Mouse (Mus musculus) layer of hippocampus, postnatal 25 days (tissue): Measurements from ENCODE around the gene Cdc34b. TPM values are rescaled to one million over a fixed set of nuclear protein-coding genes. Genes with fewer than 3 reads are reported as not detected.
A peak's percentile ranks its signal among the peaks of the same experiment; 100 is the strongest.
"Not testable (repeated sequence)": the region's sequence is repeated elsewhere in the genome, so short reads cannot be mapped to it uniquely, and the experiment has no call there.

Experiments used
- DNase-seq, 2 experiments: peaks; one replicate each; pipeline ENCODE4 v3.0.0; 2022; ENCODE audit warnings: mixed read lengths in 2 of 2, low spot score in 1 of 2; ENCODE audit errors: extremely low spot score in 1 of 2
- total RNA-seq, 2 experiments: library from RNA; stranded (reverse); gene quantifications; 2 replicates each; pipeline ENCODE4 v1.2.3; 2021

The Cdc34b gene
- total RNA-seq, result under 1 TPM in 1 of 2 experiments, not detected in 1; 0.22 TPM

DNA sequence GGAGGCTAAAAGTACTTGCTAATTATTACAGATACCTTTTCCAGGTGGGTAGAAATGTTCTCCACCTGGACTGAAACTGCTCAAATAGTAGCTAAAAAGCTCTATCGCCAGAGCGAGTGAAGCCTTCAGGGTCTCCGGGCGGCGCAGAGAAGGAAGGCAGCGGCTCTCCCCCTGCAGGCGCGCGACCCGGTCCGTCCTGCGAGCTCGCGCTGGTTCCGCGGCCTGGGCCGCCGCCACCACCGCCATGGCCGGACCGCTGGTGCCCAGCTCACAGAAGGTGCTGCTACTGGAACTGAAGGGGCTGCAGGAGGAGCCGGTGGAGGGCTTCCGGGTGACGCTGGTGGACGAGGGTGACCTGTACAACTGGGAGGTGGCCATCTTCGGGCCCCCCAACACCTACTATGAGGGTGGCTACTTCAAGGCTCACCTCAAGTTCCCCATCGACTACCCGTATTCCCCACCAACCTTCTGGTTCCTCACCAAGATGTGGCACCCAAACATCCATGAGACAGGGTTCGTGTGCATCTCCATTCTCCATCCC is at the start of gene Cdc34b:
Gene Cdc34b, plus strand, starts transcription at position 51 of the 541 bp plus-strand sequence.
- no peak for DNase-seq

DNA sequence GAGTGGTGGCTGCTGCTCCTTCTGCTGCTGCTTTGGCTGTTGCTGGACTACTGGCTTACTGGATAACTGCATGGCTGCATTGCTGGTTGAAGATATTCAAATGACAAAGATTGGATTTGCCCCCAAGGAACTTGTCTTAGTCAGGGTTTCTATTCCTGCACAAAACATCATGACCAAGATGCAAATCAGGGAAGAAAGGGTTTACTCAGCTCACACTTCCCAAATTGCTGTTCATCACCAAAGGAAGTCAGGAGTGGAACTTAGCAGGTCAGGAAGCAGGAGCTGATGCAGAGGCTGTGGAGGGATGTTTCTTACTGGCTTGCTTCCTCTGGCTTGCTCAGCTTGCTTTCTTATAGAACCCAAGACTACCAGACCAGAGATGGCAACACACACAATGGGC is 49.1 kb upstream of the Cdc34b start:
- not testable (repeated sequence) for DNase-seq

DNA sequence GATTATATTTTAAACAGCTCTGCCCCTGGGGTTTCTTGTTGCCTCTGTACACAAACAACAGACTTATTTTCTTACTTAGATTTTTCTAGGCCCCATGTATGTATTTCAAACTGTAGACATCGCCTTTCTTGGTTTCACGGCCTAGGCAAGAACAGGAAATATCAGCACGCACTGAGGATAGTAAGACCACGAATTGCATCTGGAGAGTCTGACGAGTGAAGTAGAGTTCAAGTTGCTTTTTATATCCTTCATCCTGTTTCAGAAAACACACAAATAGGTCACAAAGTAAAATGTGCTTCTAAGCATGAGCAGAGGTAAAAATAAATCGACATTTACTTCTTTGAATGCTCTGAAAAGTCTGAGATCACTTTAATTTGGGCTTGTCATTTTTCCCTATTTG is 46.1 kb upstream of the Cdc34b start:
- no peak for DNase-seq

DNA sequence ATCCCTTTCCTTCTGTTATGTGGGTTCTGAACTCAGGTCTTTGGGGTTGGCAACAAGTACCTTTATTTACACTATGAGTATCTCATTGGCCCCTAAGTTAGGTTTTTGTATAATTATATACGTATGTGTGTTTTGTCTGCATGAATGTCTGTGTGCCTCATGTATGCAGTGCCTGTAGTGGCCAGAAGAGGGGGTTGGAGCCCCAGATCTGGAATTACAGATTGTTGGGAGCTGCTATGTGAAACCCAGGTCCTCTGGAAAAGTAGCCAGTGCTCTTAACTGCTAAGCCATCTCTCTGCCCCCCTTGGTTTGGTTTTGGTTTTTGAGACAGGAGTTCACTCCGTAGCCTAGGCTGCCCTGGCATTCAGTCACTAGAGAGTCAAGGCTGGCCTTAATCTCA is 44.4 kb upstream of the Cdc34b start:
- DNase-seq, result no peak

DNA sequence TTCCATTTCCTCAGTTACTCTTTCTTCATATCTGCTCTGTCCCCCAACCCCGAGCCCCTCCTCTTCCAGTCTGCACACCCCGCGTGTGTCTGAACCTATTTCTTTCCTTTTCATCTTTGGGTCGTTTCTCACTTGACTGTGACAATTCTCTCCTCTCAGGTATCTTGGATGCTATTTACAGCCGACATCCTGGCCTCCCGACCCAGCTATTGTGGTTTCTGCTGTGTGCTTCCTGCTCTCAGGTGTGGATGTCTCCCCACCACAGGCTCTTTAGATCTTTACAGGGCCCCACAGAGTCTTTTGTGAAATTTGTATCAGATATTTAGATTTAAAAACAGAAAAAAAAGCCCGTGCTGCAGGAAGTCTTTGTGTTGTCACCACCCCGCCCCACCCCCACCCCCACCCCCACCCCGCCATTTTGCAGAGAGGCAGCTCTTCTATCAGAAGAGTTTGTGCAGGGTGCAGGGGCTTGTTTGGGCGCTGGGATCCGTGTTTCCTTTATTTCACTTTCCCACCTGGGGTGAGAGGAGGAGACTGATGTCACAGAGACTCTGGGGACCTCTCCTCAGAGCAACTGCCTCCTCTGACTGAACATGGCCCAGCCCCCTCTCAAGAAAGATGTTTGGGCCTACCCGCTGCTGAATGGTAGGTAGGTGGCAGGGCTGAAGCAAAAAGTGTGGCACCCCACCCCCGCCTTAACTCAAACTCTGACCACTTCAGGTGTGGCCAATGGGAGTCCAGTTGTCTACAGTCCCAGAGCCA is 43.7 kb upstream of the Cdc34b start:
- no peak for DNase-seq

DNA sequence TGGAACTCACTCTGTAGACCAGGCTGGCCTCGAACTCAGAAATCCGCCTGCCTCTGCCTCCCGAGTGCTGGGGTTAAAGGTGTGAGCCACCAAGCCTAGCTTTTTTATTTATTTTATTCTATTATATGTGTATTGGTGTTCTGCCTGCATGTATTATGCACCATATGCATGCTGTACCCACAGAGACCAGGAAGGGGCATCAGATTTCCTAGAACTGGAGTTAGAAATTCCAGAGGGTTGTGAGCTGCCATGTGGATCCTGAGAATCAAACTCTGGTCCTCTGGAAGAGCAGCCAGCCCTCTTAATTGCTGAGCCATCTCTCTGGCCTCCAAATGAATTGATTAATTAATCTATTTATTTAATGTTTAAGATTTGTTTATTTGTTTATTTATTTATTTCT is 42.2 kb upstream of the Cdc34b start:
- DNase-seq, result no peak

DNA sequence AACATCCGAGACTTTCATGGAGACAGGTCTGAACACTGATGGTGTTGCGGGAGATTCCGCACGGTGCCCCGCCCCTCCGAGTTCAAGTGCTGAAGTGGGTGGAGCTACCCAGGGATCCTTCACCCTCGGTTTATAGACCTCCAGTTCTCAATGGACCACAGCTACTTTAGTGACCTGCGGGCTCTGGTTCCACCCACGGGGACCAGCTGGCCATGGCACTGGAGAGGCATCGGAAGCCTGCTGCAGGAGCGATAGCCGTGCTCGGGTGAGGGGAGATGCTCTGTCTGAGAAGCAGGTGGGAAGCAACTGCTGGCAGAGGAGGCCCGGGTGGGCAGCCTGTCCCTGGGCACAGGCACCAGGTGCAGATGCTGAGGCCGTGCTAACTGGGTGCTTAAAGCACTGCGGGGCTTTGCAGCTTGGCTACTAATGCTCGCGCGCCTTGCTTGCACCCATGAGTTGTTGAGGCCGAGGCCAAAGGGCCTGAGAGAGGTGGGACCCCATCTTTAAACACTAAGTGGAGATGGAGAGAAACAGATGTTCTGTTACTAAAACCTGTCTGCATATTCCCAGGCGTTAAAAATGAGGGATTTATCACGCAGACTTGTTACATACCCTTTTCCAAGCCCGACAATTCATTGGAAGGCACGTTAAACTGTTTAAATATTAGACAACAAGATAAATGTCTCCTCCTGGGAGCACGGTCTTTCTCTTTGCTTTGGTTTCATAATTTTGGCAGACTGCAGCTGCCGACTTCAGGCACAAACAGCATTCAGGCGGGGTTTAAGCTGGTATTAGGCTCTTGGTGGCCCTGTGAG is 40.0 kb upstream of the Cdc34b start:
- no peak for DNase-seq

DNA sequence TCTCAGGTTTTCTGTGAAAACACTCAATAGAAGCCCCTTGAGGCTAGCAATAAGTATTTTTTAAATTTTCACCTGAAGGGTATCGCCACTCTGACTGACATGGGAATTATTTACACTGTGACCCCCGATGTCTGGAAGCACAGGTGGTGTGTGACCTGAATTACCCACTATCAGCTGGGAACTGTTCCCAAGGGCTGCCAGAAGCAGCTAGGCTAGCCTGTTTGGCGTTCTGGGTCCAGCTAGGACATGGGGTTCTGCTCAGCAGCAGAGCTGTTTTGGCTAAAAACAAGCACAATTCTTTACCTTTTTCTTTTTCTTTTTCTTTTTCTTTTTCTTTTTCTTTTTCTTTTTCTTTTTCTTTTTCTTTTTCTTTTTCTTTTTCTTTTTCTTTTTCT is 39.4 kb upstream of the Cdc34b start:
- DNase-seq, result no peak

DNA sequence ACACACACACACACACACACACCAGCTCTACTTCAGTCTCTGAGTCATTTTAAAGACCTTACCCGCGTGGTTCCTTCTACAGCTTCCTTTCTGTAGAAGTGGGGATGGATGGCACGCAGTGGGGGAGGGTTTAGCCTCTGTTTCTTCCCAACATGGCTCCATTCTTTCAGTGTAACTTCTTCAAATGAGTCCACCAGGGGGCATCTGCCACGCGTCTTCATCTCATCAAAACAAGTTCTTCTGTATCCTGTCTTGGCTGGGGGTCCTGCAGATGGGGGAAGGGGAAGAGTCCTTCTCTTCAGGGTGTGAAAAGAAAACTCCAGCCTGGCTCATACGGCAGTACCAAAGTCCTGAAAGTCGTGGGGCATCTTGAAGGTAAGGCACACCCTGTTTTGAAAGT is 37.6 kb upstream of the Cdc34b start:
- DNase-seq, result no peak

DNA sequence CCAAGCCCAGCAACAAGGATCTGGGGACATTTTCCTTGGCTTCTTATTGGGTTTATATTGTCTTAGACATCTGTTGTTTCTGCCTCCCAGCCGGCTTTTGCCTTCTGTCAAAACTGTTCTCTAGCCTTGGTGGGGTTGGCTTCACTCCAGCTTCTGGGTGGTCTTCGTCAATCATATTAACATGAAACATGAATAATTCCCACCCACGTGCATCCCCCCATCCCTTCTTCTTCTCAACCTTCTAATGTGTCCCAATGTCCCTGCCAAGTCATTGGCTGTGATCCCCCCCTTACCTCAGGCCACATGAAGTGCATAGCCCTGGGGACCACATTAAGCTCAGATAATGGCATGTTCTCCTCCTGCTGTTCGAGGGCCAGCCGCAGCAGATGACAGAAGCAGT is 37.1 kb upstream of the Cdc34b start, which contains the start of gene Gm11541:
Gene Gm11541, minus strand, starts transcription at position 28 of the 400 bp plus-strand sequence.
- DNase-seq, result no peak

DNA sequence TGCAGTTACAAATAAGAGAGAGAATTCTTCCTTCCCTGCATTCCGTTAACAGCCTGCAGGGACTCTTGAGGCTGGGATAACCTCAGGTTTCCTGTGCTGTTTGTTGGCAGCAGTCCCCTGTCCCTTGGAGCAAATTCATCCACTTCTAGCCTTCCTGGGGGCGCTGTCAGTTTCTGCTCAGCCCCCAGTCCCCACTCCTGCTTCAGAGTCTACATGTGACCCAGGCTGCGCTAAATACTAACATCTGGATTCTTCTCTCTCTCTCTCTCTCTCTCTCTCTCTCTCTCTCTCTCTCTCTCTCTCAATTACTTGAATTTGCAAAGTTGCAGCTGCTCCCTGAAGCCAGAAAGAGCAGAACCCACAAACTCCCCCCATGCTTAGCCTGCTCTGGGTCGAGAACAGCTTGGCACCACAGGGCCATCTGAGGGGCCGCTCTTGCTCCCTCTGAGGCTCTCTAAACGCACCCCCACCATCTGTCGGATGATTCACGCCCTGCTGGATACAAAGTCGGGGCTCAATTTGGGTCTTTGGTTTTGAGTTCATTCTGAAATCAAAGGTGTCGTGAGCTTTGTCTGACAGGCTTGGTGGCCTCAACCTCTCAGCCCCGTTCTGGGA is 28.2 kb upstream of the Cdc34b start:
- DNase-seq, result no peak

DNA sequence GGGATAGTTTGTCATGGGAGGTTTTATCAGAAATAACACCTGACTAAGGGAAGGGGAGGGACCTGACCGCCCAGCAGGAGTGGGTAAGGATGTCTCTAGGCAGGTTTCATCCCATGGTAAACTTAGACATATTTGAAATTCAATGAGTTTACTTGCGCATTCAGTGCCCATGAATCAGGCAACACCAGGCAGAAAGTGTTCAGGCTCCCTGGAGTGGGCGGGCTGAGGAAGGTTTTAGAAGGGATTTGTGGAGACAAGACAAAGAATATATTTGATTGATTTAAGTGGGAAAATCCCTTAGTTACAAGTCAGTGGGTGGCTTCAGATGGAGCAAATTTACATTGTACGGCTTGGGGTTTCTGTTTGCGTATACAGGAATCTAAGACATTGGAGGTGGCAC is 26.0 kb upstream of the Cdc34b start:
- DNase-seq, result no peak

DNA sequence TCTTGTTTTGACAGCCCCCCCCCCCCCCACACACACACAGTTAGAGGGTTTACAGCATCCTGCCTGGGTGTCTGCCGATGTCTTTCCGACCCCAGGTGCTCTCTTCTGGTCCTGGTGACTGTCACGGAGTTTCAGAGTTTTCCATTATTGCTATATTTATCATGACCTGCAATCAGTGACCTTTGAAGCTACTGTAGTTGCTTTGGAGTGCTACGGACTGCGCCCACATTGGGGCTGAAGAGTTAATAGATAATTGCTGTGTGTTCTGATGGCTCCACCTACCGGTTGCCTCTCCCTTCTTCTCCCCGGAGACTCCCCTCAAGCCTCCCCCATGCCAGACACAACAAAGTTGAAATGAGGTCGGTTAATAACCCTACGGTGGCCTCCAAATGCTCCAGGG is 24.8 kb upstream of the Cdc34b start:
- DNase-seq, result peak in 1 of 2 experiments; percentile 20

DNA sequence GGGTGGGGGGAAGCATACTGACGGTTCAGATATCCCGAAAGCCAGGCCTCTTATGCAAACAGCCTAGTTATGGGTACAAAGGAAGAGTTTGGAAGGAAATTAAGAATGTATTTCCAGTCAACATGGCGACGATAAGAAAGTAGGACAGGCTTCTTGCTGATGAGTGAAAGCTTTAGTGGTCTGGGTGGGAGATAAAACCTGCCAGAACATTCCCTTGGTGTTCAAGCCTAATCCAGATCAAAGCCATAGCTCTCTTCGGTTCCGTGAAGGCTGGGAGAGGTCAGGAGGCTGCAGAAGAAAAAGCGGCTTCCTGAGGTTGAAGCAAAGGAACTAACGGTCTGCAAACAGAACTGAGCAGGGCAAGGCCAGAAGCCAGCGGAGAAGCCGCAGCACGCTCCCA is 24.3 kb upstream of the Cdc34b start:
- no peak for DNase-seq

DNA sequence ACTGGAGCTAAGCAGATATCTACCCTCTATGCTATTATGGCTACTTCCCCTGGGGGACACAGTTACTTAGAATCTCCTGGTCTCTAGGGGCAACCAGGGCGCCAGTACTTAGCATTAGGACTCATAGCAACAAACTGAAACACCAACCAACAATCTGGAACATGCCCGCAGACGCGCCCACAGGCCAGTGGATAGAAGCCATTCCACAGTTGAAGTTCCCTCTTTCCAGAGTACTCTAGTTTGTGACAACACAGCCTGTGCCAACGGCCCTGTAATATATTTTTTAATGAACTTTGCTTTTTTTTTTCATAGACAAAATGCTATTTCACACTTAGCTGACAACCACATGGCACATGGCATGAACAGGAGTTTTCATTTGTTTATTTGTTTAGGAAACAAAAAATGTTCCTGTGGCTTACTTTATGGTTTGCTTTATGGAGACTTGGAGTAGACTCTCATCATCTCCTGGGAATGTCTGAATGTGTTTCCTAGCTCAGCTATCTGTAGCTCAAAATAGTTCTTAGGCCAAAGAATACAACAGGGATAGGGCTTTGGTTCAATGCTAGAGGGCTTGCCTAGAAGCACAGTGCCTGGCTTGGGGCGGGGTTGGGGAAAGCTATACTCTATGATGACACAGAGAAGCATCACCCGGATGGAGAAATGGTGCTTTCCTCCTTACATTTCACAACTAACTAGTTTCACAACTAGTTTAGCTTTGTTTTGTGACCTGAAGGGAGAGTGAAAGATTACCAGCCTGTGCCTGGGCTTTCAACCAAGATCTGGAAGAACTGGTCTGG is 23.3 kb upstream of the Cdc34b start:
- DNase-seq, result no peak

DNA sequence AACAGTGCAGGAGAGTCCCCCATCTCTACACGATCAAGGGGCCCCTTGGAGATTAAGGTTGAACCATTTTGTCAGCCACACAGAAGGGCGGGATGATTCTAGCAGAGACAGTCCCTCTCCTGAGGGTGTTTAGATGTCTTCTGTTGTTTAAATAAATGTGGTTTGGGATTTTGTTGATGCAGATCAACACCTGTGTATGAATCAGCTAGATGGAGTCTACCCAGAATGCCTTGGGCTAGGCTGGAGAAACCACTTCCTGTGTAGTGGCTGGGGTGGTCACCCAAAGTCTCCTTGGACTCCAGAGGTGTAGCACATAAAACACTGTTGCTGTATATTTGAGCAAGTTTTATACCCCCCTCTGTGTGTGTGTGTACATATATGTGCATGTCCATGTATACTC is 22.4 kb upstream of the Cdc34b start:
- DNase-seq, result no peak

DNA sequence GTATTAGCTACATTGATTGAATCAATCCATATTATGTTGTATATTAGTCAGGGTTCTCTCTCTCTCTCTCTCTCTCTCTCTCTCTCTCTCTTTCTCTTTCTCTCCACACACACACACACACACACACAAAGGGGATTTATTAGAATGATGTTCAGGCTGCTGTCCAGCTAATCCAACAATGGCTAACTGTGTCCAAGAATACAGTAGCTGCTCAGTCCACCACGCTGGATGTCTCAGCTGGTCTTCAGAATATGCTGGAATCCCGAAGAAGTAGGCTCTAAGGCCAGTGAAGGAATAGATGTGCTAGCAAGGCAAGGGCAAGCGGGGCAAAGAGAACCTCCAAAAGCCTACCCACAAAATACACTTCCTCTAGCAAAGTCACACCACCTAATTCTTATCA is 14.3 kb upstream of the Cdc34b start:
- DNase-seq, result no peak

DNA sequence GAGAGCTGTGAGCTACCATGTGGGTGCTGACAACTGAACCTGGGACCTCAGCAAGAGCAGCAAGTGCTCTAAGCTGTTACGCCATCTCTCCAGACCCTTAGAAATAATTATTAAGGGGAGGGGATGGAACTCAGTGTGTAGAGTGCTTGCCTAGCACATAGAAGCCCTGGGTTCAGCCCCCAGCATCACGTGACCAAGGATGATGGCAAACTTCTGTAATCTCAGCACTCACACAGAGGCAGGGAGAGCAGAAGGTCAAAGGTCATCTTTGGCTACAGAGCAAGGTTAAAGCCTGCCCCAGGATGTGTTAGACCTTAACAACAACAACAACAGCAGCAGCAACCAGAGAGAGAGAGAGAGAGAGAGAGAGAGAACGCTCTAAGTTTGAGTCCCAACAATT is 13.0 kb upstream of the Cdc34b start:
- no peak for DNase-seq

DNA sequence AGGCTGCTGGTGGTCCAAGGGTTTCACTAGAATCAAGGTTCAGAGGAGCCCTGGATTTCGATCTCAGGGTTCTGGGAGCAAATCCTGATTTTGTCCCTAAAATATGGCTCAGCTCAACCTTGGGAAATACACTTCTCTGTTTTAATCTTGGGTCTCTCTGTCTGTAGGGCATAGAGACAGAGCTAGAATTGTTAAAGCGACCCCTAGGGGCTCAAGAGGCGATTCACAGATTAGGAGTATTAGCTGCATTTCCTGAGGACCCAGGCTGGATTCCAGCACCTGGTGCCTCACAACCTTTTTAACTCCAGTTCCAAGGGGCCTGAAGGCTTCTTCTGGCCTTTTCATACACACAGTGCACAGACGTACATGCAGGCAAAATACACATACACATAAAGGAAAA is 12.0 kb upstream of the Cdc34b start:
- no peak for DNase-seq

DNA sequence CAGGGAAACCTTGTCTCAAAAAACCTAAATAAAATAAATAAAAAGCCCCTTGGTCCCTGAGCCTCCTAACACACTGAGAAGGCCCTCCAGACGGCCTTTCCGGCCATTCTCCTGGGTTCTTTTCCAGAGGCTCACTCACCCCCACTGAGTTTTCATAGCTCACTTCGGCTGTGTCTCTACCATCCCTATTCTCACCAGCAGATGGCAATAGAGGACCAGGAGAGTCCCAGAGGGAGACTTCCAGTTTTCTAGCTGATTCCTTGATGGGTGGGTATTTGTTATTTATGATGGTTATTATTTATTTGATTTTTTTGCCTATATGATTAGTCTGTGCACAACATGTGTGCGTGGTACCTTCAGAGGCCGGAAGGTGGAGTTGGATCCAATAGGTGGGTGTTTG is 11.3 kb upstream of the Cdc34b start:
- peak; percentile 59 to 88 for DNase-seq
